Mouse (Mus musculus): ENCODE measurements at regions not wholly inside any gene's neighbourhood (a gene's known extent, or its start where the extent isn't known, plus 50 kb on each side); places are given as distances from the start of the nearest gene placed in this dataset.

- H3K9ac ChIP-seq (ENCODE audit: insufficient read depth, low read depth), result no peak overlapping the region
- no peaks in the 10 kb centered on the region for H3K9me3 ChIP-seq (replicated peaks; ENCODE audit: low read length)
- H3K4me3 ChIP-seq (replicated peaks in 1 of 3; ENCODE audit: low read depth in 2 of 3, low read length in 2 of 3, poor library complexity in 1 of 3), result no peak overlapping the region
- H3K27me3 ChIP-seq (replicated peaks), result no peaks in the 10 kb centered on the region
- H3K36me3 ChIP-seq (replicated peaks in 1 of 2; ENCODE audit: control insufficient read depth in 1 of 2, insufficient read depth in 1 of 2, low read length in 1 of 2), result no peaks in the 10 kb centered on the region
- H3K79me2 ChIP-seq (replicated peaks; ENCODE audit: control insufficient read depth, extremely low read depth, insufficient read depth, poor library complexity, severe bottlenecking), result no peaks in the 10 kb centered on the region
- H3K4me2 ChIP-seq (ENCODE audit: insufficient read depth, low read depth, poor library complexity, severe bottlenecking), result no peak overlapping the region
- in situ Hi-C loops (cut with MboI; ENCODE audit: low pct_ligation_motif_present, low pct_unique_long_range_greater_than_20kb, low sequenced_read_pairs), result no loop called here
- dilution Hi-C loops (cut with MboI; ENCODE audit: extremely low pct_ligation_motif_present, extremely low pct_unique_long_range_greater_than_20kb, low sequenced_read_pairs), result no loop called here
- no peak overlapping the region for H3K27ac ChIP-seq (ENCODE audit: insufficient read depth, low read depth)
- DNase-seq (ENCODE audit: extremely low read depth), result no peak
- TF ChIP-seq JUND (conservative IDR thresholded peaks at IDR 0.05; ENCODE audit: low read depth, low read length), result no peak
- no peak for TF ChIP-seq NELFE (IDR thresholded peaks at IDR 0.05; ENCODE audit: low read depth, low read length)
- TF ChIP-seq ZMIZ1 (IDR thresholded peaks at IDR 0.05; ENCODE audit: low read depth, low read length), result no peak
- TF ChIP-seq ELF1 (IDR thresholded peaks at IDR 0.05; ENCODE audit: low read depth, low read length), result no peak
- TF ChIP-seq MAZ (IDR thresholded peaks at IDR 0.05; ENCODE audit: low read depth, low read length), result no peak
- TF ChIP-seq CHD2 (IDR thresholded peaks at IDR 0.05; ENCODE audit: low read length), result no peak
- no peak for TF ChIP-seq ZC3H11A (IDR thresholded peaks at IDR 0.05; ENCODE audit: low read depth, low read length)
- no peak for TF ChIP-seq UBTF (IDR thresholded peaks at IDR 0.05; ENCODE audit: low read depth, low read length)
- peaks cover 0 to 10% of the 10 kb centered on the region in 2 experiments; a peak in 1 of 4 replicates for H3K4me1 ChIP-seq (ENCODE audit: control insufficient read depth in 1 of 2, insufficient read depth in 2 of 2)
Observed at GRCm38 (mm10) chr4:87657855-87658254, 375.3 kb downstream of the Mllt3 start.

GRCm38 (mm10) chr4:87653440-87654165 lies 379.6 kb downstream of the Mllt3 start:
- Histone ChIP-seq H3K9ac (ENCODE audit: insufficient read depth, low read depth) (no peak overlapping the region), H3K4me2 (ENCODE audit: insufficient read depth, low read depth, poor library complexity, severe bottlenecking) (no peak overlapping the region), H3K9me3 (replicated peaks; ENCODE audit: low read length) (no peaks in the 10 kb centered on the region), H3K79me2 (replicated peaks; ENCODE audit: control insufficient read depth, extremely low read depth, insufficient read depth, poor library complexity, severe bottlenecking) (no peaks in the 10 kb centered on the region), H3K27ac (ENCODE audit: insufficient read depth, low read depth) (no peak overlapping the region), H3K4me3 (replicated peaks in 1 of 3; ENCODE audit: low read depth in 2 of 3, low read length in 2 of 3, poor library complexity in 1 of 3) (no peak overlapping the region), H3K4me1 (ENCODE audit: control insufficient read depth in 1 of 2, insufficient read depth in 2 of 2) (peaks cover 0 to 12% of the 10 kb centered on the region in 2 experiments; a peak in 2 of 4 replicates), H3K36me3 (replicated peaks in 1 of 2; ENCODE audit: control insufficient read depth in 1 of 2, insufficient read depth in 1 of 2, low read length in 1 of 2) (no peaks in the 10 kb centered on the region), H3K27me3 (replicated peaks) (no peaks in the 10 kb centered on the region)
- TF ChIP-seq MAZ (IDR thresholded peaks at IDR 0.05; ENCODE audit: low read depth, low read length) (no peak), CTCF (conservative IDR thresholded peaks at IDR 0.05 in 1 of 2, IDR thresholded peaks at IDR 0.05 in 1 of 2; ENCODE audit: low read depth in 2 of 2, low read length in 2 of 2) (no peak), BHLHE40 (IDR thresholded peaks at IDR 0.05; ENCODE audit: low read depth, low read length) (no peak)
- in situ Hi-C loops (cut with MboI; ENCODE audit: low pct_ligation_motif_present, low pct_unique_long_range_greater_than_20kb, low sequenced_read_pairs) (no loop called here), dilution Hi-C loops (cut with MboI; ENCODE audit: extremely low pct_ligation_motif_present, extremely low pct_unique_long_range_greater_than_20kb, low sequenced_read_pairs) (no loop called here)
- DNase-seq (ENCODE audit: extremely low read depth), result no peak

GRCm38 (mm10) chr4:87652314-87652934 lies 380.7 kb downstream of the Mllt3 start:
- peaks cover 2 to 19% of the 10 kb centered on the region in 2 experiments; a peak in 3 of 4 replicates for H3K4me1 ChIP-seq (ENCODE audit: control insufficient read depth in 1 of 2, insufficient read depth in 2 of 2)
- in situ Hi-C loops (cut with MboI; ENCODE audit: low pct_ligation_motif_present, low pct_unique_long_range_greater_than_20kb, low sequenced_read_pairs), result no loop called here
- no peak overlapping the region for H3K4me3 ChIP-seq (replicated peaks in 1 of 3; ENCODE audit: low read depth in 2 of 3, low read length in 2 of 3, poor library complexity in 1 of 3)
- no peaks in the 10 kb centered on the region for H3K27me3 ChIP-seq (replicated peaks)
- TF ChIP-seq USF1 (IDR thresholded peaks at IDR 0.05; ENCODE audit: low read depth, low read length) (no peak), GABPA (IDR thresholded peaks at IDR 0.05; ENCODE audit: insufficient replicate concordance, low read depth, low read length) (no peak), UBTF (IDR thresholded peaks at IDR 0.05; ENCODE audit: low read depth, low read length) (no peak), USF2 (conservative IDR thresholded peaks at IDR 0.05; ENCODE audit: low read depth, low read length) (no peak), ZC3H11A (IDR thresholded peaks at IDR 0.05; ENCODE audit: low read depth, low read length) (no peak), RAD21 (IDR thresholded peaks at IDR 0.05; ENCODE audit: low read depth, low read length) (no peak), TCF12 (IDR thresholded peaks at IDR 0.05; ENCODE audit: low read depth, low read length) (no peak), ZKSCAN1 (IDR thresholded peaks at IDR 0.05; ENCODE audit: borderline replicate concordance, low read depth, low read length) (no peak), IRF4 (IDR thresholded peaks at IDR 0.05; ENCODE audit: low read depth, low read length) (no peak), MXI1 (IDR thresholded peaks at IDR 0.05; ENCODE audit: low read depth, low read length) (no peak), CHD2 (IDR thresholded peaks at IDR 0.05; ENCODE audit: low read length) (no peak), ETS1 (conservative IDR thresholded peaks at IDR 0.05; ENCODE audit: low read depth, low read length) (no peak), MYC (IDR thresholded peaks at IDR 0.05; ENCODE audit: low read depth, low read length) (no peak), CHD1 (IDR thresholded peaks at IDR 0.05; ENCODE audit: low read depth, low read length) (no peak)
- no peak overlapping the region for H3K4me2 ChIP-seq (ENCODE audit: insufficient read depth, low read depth, poor library complexity, severe bottlenecking)
- dilution Hi-C loops (cut with MboI; ENCODE audit: extremely low pct_ligation_motif_present, extremely low pct_unique_long_range_greater_than_20kb, low sequenced_read_pairs), result no loop called here
- H3K9me3 ChIP-seq (replicated peaks; ENCODE audit: low read length), result no peaks in the 10 kb centered on the region
- H3K79me2 ChIP-seq (replicated peaks; ENCODE audit: control insufficient read depth, extremely low read depth, insufficient read depth, poor library complexity, severe bottlenecking), result no peaks in the 10 kb centered on the region
- DNase-seq (ENCODE audit: extremely low read depth), result no peak
- H3K36me3 ChIP-seq (replicated peaks in 1 of 2; ENCODE audit: control insufficient read depth in 1 of 2, insufficient read depth in 1 of 2, low read length in 1 of 2), result no peaks in the 10 kb centered on the region
- no peak overlapping the region for H3K27ac ChIP-seq (ENCODE audit: insufficient read depth, low read depth)
- H3K9ac ChIP-seq (ENCODE audit: insufficient read depth, low read depth), result no peak overlapping the region
